Mouse (Mus musculus) adrenal gland, postnatal 4 days (tissue): Measurements from ENCODE around the gene Fancf. TPM values are rescaled to one million over a fixed set of nuclear protein-coding genes. Genes with fewer than 3 reads are reported as not detected.

Experiments used
- DNase-seq, 2 experiments: peaks; one replicate each; pipeline ENCODE4 v3.0.0; 2021 to 2022; ENCODE audit warnings: low spot score in 2 of 2, mixed read lengths in 2 of 2
- total RNA-seq, 2 experiments: library from RNA; stranded (reverse); gene quantifications; 2 replicates each; pipeline ENCODE4 v1.2.3; 2021

Fancf gene
- total RNA-seq, 2 experiments from 2014 or later, result 9.1 to 9.8 TPM

- no peak for DNase-seq
Measured at GRCm38 (mm10) chr7:51851890-51852507, 10.1 kb downstream of the Fancf start.

GRCm38 (mm10) chr7:51850877-51851276 is 11.2 kb downstream of the Fancf start:
- DNase-seq, result no peak

- DNase-seq, result no peak
Measured at GRCm38 (mm10) chr7:51840515-51840914, 21.6 kb downstream of the Fancf start.

- DNase-seq, result no peak
Measured at GRCm38 (mm10) chr7:51831917-51832316, 30.1 kb downstream of the Fancf start.

GRCm38 (mm10) chr7:51823562-51824338 is 38.3 kb downstream of the Fancf start:
- DNase-seq, result no peak

GRCm38 (mm10) chr7:51821467-51821866 is 40.6 kb downstream of the Fancf start:
- DNase-seq, result no peak

- no peak for DNase-seq
Measured at GRCm38 (mm10) chr7:51819891-51820290, 42.2 kb downstream of the Fancf start.

GRCm38 (mm10) chr7:51818251-51818974 is 43.7 kb downstream of the Fancf start:
- no peak for DNase-seq

GRCm38 (mm10) chr7:51816283-51816839 is 45.7 kb downstream of the Fancf start:
- no peak for DNase-seq

- no peak for DNase-seq
Measured at GRCm38 (mm10) chr7:51815473-51816282, 46.4 kb downstream of the Fancf start.

Other genes with a start within 250 kb of the Fancf start
- gene Slc17a6, start 240.3 kb downstream of the Fancf start, total RNA-seq, result 1 to 10 TPM in 1 of 2 experiments, under 1 TPM in 1; 0.22 to 1.2 TPM
- gene Gas2, start 252 bp downstream of the Fancf start, total RNA-seq, result 10 to 100 TPM; 48.2 to 53.0 TPM
- 10 to 100 TPM; 12.7 to 14.2 TPM for gene Svip, start 143.8 kb upstream of the Fancf start, total RNA-seq
- not detected for gene 1700015G11Rik, start 153.5 kb upstream of the Fancf start, total RNA-seq